Mouse (Mus musculus) C2C12 (cell line): Measurements from ENCODE around the gene Rnf220. TPM values are rescaled to one million over a fixed set of nuclear protein-coding genes. Genes with fewer than 3 reads are reported as not detected.

Experiments used
- H3K27me3 ChIP-seq: one replicate; pipeline ENCODE4 v1.6.1; 2011; ENCODE audit not compliant: control insufficient read depth, insufficient read depth, insufficient read length
- H3K36me3 ChIP-seq: one replicate; pipeline ENCODE4 v1.6.1; 2011; ENCODE audit not compliant: control insufficient read depth, insufficient read depth
- H3K4me3 ChIP-seq: one replicate; pipeline ENCODE4 v1.5.1; 2011; ENCODE audit warnings: mild to moderate bottlenecking, control low read depth; ENCODE audit not compliant: poor library complexity, insufficient read depth, severe bottlenecking
- H3K79me2 ChIP-seq: one replicate; pipeline ENCODE4 v1.6.1; 2011; ENCODE audit not compliant: control insufficient read depth, insufficient read depth
- H3K79me3 ChIP-seq: one replicate; pipeline ENCODE4 v1.6.1; 2011; ENCODE audit warnings: low read depth, control low read depth
- H3ac ChIP-seq: one replicate; pipeline ENCODE3; 2011; ENCODE audit warnings: low read depth; ENCODE audit not compliant: control insufficient read depth, insufficient read length
- CEBPB ChIP-seq: IDR thresholded peaks from one replicate; pipeline ENCODE4 v1.6.1; 2011; ENCODE audit warnings: low read depth, mild to moderate bottlenecking, control low read depth, moderate library complexity
- CTCF ChIP-seq: IDR thresholded peaks from one replicate; pipeline ENCODE4 v1.5.1; 2011; ENCODE audit not compliant: control insufficient read depth, insufficient read depth, insufficient read length
- FOSL1 ChIP-seq: IDR thresholded peaks from one replicate; pipeline ENCODE4 v1.8.0; 2011; ENCODE audit warnings: mild to moderate bottlenecking, low read length; ENCODE audit not compliant: poor library complexity, insufficient read depth, severe bottlenecking
- MAX ChIP-seq: IDR thresholded peaks from one replicate; pipeline ENCODE4 v1.6.1; 2011; ENCODE audit warnings: mild to moderate bottlenecking, control low read depth
- MYOD1 ChIP-seq: IDR thresholded peaks from one replicate; pipeline ENCODE4 v1.6.1; 2011; ENCODE audit warnings: low read depth; ENCODE audit not compliant: control insufficient read depth, insufficient read length
- MYOG ChIP-seq: IDR thresholded peaks from one replicate; pipeline ENCODE4 v1.6.1; 2011; ENCODE audit not compliant: control insufficient read depth, insufficient read length; ENCODE audit errors: extremely low read depth
- USF1 ChIP-seq: IDR thresholded peaks from one replicate; pipeline ENCODE4 v1.6.1; 2011; ENCODE audit warnings: low read depth, mild to moderate bottlenecking, control low read depth, moderate library complexity
- polyA plus RNA-seq: library from polyadenylated mRNA; unstranded; fragments of >200 nt; fragmentation: generic; extraction: Trizol; gene quantifications from one replicate; pipeline ENCODE4 v1.2.1, GENCODE M21; 2012; ENCODE audit warnings: missing spikeins

The Rnf220 gene
- polyA plus RNA-seq, 1 experiment, result 61.2 TPM

- Histone ChIP-seq H3K4me3 (no peak overlapping the region), H3K79me2 (no peaks in the 10 kb centered on the region), H3K36me3 (no peaks in the 10 kb centered on the region), H3K79me3 (no peaks in the 10 kb centered on the region), H3K27me3 (peaks cover 53% of the 10 kb centered on the region), H3ac (no peak overlapping the region)
- no peak for TF ChIP-seq USF1
- no peak for TF ChIP-seq CTCF
- TF ChIP-seq FOSL1, result no peak
- no peak for TF ChIP-seq MYOD1
- no peak for TF ChIP-seq MYOG
Measured at GRCm38 (mm10) chr4:117445516-117446207, 51.2 kb downstream of the Rnf220 start.

- no peak overlapping the region for H3ac ChIP-seq
- no peaks in the 10 kb centered on the region for H3K79me2 ChIP-seq
- H3K36me3 ChIP-seq, result no peaks in the 10 kb centered on the region
- TF ChIP-seq CTCF, result no peak
- no peak for TF ChIP-seq MYOG
- TF ChIP-seq CEBPB, result no peak
- no peak for TF ChIP-seq MYOD1
- TF ChIP-seq MAX, result no peak
- no peak for TF ChIP-seq USF1
- no peak for TF ChIP-seq FOSL1
- no peak overlapping the region for H3K4me3 ChIP-seq
- peaks cover 49% of the 10 kb centered on the region for H3K27me3 ChIP-seq
- no peaks in the 10 kb centered on the region for H3K79me3 ChIP-seq
Measured at GRCm38 (mm10) chr4:117438919-117439318, 57.9 kb downstream of the Rnf220 start.

GRCm38 (mm10) chr4:117438064-117438463 is 58.8 kb downstream of the Rnf220 start:
- Histone ChIP-seq H3K79me3 (no peaks in the 10 kb centered on the region), H3K4me3 (no peak overlapping the region), H3K79me2 (no peaks in the 10 kb centered on the region), H3K36me3 (no peaks in the 10 kb centered on the region), H3K27me3 (peaks cover 56% of the 10 kb centered on the region), H3ac (no peak overlapping the region)
- TF ChIP-seq FOSL1, result no peak

- peaks cover 59% of the 10 kb centered on the region for H3K27me3 ChIP-seq
- H3ac ChIP-seq, result no peak overlapping the region
- H3K79me3 ChIP-seq, result no peaks in the 10 kb centered on the region
- H3K36me3 ChIP-seq, result no peaks in the 10 kb centered on the region
- no peaks in the 10 kb centered on the region for H3K79me2 ChIP-seq
- no peak for TF ChIP-seq MAX
- no peak for TF ChIP-seq FOSL1
- TF ChIP-seq MYOG, result no peak
- TF ChIP-seq CTCF, result no peak
- no peak for TF ChIP-seq CEBPB
- no peak for TF ChIP-seq USF1
- no peak for TF ChIP-seq MYOD1
- H3K4me3 ChIP-seq, result no peak overlapping the region
Measured at GRCm38 (mm10) chr4:117436995-117437660, 59.7 kb downstream of the Rnf220 start.

- Histone ChIP-seq H3K79me3 (no peaks in the 10 kb centered on the region), H3ac (no peak overlapping the region), H3K36me3 (no peaks in the 10 kb centered on the region), H3K4me3 (no peak overlapping the region), H3K27me3 (peaks cover 66% of the 10 kb centered on the region), H3K79me2 (no peaks in the 10 kb centered on the region)
- TF ChIP-seq USF1, result no peak
- TF ChIP-seq MAX, result no peak
- TF ChIP-seq FOSL1, result no peak
- no peak for TF ChIP-seq CTCF
- no peak for TF ChIP-seq CEBPB
- TF ChIP-seq MYOD1, result no peak
- TF ChIP-seq MYOG, result no peak
Measured at GRCm38 (mm10) chr4:117434336-117434735, 62.5 kb downstream of the Rnf220 start.

GRCm38 (mm10) chr4:117429604-117430003 is 67.2 kb downstream of the Rnf220 start:
- Histone ChIP-seq H3K4me3 (no peak overlapping the region), H3K36me3 (no peaks in the 10 kb centered on the region), H3K79me2 (no peaks in the 10 kb centered on the region), H3K27me3 (peaks cover 38% of the 10 kb centered on the region), H3ac (no peak overlapping the region), H3K79me3 (no peaks in the 10 kb centered on the region)
- no peak for TF ChIP-seq MYOD1
